Mouse (Mus musculus) lung, postnatal 0 days (tissue): ENCODE measurements around the gene Rap1gap2. TPM values are rescaled to one million over a fixed set of nuclear protein-coding genes. Genes with fewer than 3 reads are reported as not detected.

Source experiments
- ATAC-seq: fragments of 200-750 bp; cut with Nextera tagmentation; 2 replicates; pipeline ENCODE4 v1.8.0; 2017; ENCODE audit warnings: moderate library complexity
- DNase-seq: peaks from one replicate; pipeline ENCODE4 v3.0.0-alpha.2; 2016; ENCODE audit warnings: low spot score
- H3K27ac ChIP-seq: fragments of 300-500 bp; sonication (generic); 2 replicates; pipeline ENCODE4 v1.5.1; 2014; ENCODE audit warnings: antibody characterized with exemption, mild to moderate bottlenecking, low read length, mixed read lengths
- H3K27me3 ChIP-seq: fragments of 300-500 bp; sonication (generic); replicated peaks from 2 replicates; pipeline ENCODE4 v1.6.1; 2014; ENCODE audit warnings: low read length, mixed read lengths; ENCODE audit not compliant: insufficient read depth
- H3K36me3 ChIP-seq: fragments of 300-500 bp; sonication (generic); 2 replicates; pipeline ENCODE4 v1.6.1; 2014; ENCODE audit warnings: low read length, mixed read lengths; ENCODE audit not compliant: insufficient read depth
- H3K4me1 ChIP-seq: fragments of 300-500 bp; sonication (generic); 2 replicates; pipeline ENCODE4 v1.6.1; 2014; ENCODE audit warnings: antibody characterized with exemption, low read depth, low read length, mixed read lengths; ENCODE audit not compliant: insufficient read depth
- H3K4me2 ChIP-seq: fragments of 300-500 bp; sonication (generic); replicated peaks from 2 replicates; pipeline ENCODE4 v1.6.1; 2014; ENCODE audit warnings: low read depth, mild to moderate bottlenecking, low read length, moderate library complexity, mixed read lengths
- H3K4me3 ChIP-seq: fragments of 300-500 bp; sonication (generic); 2 replicates; pipeline ENCODE4 v1.5.1; 2014; ENCODE audit warnings: low read depth, low read length
- H3K9ac ChIP-seq: fragments of 300-500 bp; sonication (generic); replicated peaks from 2 replicates; pipeline ENCODE4 v1.6.1; 2014; ENCODE audit warnings: low read depth, mild to moderate bottlenecking
- H3K9me3 ChIP-seq: fragments of 300-500 bp; sonication (generic); 2 replicates; pipeline ENCODE4 v1.6.1; 2016; ENCODE audit warnings: low read length, mixed read lengths
- CTCF ChIP-seq: IDR thresholded peaks from 2 replicates; pipeline ENCODE4 v1.5.1; 2016; ENCODE audit warnings: antibody characterized with exemption, mild to moderate bottlenecking
- EP300 ChIP-seq: IDR thresholded peaks from 2 replicates; pipeline ENCODE4 v1.6.1; 2016; ENCODE audit warnings: antibody characterized with exemption, mild to moderate bottlenecking, control low read depth
- WGBS: fragments of 180-500 bp; shearing (Covaris S2); extraction: QIAGEN DNeasy Blood & Tissue Kit; methylation state at CpG from one replicate; pipeline ENCODE4 v1.1.7; 2014; 5-methylcytosine and 5-hydroxymethylcytosine counted together
- polyA plus RNA-seq: library from polyadenylated mRNA; unstranded; fragments of >200 nt; fragmentation: Nextera tagmentation; extraction: Ambion mirVana; gene quantifications from 2 replicates; pipeline ENCODE4 v1.2.1, GENCODE M21; 2015

Rap1gap2 gene
- polyA plus RNA-seq, 1 experiment from 2014 or later: 1.1 TPM

DNA sequence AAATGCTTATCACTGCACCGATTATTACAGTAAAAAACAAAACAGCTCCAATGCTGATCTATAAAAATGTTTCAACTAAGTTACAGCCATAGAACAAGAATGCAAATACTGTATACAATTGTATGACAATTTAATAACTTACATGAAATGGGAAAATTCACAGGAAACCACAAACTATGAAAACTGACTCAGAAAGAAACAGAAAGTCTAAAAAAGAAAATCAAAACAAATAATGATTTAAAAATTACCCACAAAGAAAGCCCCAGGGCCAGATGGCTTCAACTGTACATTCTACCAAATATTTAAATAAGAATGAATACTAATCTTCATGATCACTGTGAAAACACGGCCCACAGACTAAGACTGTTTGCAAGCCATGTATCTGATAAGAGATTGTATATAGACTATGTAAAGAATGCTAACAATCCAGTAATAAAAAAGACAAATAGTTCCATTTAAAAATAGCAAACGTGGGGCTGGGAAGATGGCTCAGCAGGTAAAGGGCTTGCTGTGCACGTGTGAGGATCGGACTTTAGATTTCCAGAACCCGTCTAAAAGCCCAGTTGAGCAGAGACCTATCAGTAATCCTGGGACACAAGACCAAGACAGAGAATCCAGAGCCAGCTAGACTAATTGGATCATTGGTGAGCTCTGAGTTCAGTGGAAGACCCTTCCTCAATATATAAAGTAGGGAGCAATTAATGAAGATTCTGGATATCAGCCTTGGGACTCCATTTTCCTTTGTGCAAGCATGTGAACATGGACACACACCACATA, 167.4 kb downstream of the Rap1gap2 start:
- H3K36me3 ChIP-seq: no peaks in the 10 kb centered on the region
- H3K4me1 ChIP-seq: no peaks in the 10 kb centered on the region
- H3K4me2 ChIP-seq: no peak overlapping the region
- no peak overlapping the region for H3K4me3 ChIP-seq
- no peak overlapping the region for H3K27ac ChIP-seq
- H3K9me3 ChIP-seq: no peaks in the 10 kb centered on the region
- TF ChIP-seq CTCF: no peak
- no peak for TF ChIP-seq EP300
- ATAC-seq: no peak
- no peak overlapping the region for H3K9ac ChIP-seq
- WGBS: 56% methylated on average over 6 of the region's 6 CpGs
- DNase-seq: no peak
- no peaks in the 10 kb centered on the region for H3K27me3 ChIP-seq

DNA sequence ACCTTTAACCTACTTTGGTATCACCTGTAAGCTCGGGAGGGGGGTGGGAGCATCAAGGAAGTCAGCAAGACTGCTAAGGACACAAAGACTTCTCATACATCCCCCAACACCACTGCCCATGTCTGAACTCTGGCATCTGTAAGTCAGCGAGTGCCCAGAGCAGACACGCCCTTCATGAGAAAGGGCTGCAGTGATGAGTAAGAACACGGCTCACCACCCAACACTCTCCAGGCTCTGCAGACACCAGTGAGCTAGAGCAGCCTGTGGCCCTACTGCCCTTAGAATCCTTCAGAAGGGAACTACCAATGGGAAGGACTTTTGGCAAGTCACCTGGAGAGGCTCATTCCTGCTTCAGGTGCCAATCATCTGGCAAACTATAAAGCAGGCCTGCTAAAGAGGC, 168.3 kb downstream of the Rap1gap2 start:
- Histone ChIP-seq H3K27me3 (no peaks in the 10 kb centered on the region), H3K9me3 (no peaks in the 10 kb centered on the region), H3K27ac (no peak overlapping the region), H3K4me1 (no peaks in the 10 kb centered on the region), H3K36me3 (no peaks in the 10 kb centered on the region), H3K4me3 (no peak overlapping the region), H3K9ac (no peak overlapping the region), H3K4me2 (no peak overlapping the region)
- ATAC-seq: no peak
- no peak for DNase-seq
- no peak for TF ChIP-seq EP300
- TF ChIP-seq CTCF: no peak
- 77% methylated on average over 4 of the region's 4 CpGs for WGBS

DNA sequence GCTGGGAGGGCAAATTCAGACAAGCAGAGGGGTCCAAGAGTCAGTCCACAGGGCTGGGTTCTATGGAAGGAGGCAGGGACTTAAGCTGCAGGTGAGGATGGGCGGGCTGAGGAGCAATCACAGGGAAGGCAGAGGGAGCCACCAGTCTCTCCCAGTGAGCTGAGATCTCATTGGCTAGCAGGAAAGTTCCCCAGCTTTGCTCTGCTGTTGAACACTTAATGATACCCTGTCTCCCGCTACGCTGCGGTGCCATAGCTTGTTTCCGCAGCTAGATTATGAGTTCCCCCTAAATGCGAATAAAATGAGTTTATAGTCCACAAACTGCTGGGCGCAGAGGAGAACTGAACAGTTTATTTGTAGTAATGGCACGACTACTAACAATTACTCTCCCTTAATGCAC, 170.6 kb downstream of the Rap1gap2 start:
- H3K4me1 ChIP-seq: no peaks in the 10 kb centered on the region
- no peaks in the 10 kb centered on the region for H3K27me3 ChIP-seq
- no peak overlapping the region for H3K4me2 ChIP-seq
- DNase-seq (no peak), ATAC-seq (no peak)
- no peak overlapping the region for H3K27ac ChIP-seq
- WGBS: 77% methylated on average over 8 of the region's 8 CpGs
- no peak overlapping the region for H3K9ac ChIP-seq
- H3K9me3 ChIP-seq: no peaks in the 10 kb centered on the region
- no peak for TF ChIP-seq EP300
- no peak for TF ChIP-seq CTCF
- no peak overlapping the region for H3K4me3 ChIP-seq
- no peaks in the 10 kb centered on the region for H3K36me3 ChIP-seq

DNA sequence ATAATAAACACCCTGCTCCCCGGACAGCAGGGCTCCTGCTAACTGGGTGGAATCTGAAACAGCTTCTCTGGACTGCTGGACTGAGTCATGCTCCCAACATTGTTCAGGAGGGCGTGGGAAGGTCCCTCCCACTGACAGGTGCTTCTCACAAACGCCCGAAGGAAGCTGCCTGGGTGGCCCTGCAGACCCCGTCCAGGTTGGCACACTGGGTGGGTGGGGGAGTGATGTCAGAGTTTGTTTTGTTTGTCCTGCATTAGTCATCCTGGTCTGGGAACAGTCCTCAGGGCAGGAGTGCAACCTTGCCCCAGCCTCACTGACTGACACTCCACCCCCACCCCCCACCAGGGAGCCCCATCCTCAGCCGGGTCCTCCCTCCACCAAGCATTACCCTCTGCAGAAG, 171.5 kb downstream of the Rap1gap2 start:
- DNase-seq (peak; percentile 45), ATAC-seq (peak; percentile 62)
- H3K4me1 ChIP-seq: no peaks in the 10 kb centered on the region
- H3K4me2 ChIP-seq: no peak overlapping the region
- no peak overlapping the region for H3K27ac ChIP-seq
- WGBS: 24% methylated on average over 6 of the region's 6 CpGs
- TF ChIP-seq EP300 (no peak), CTCF (no peak)
- no peak overlapping the region for H3K4me3 ChIP-seq
- H3K36me3 ChIP-seq: no peaks in the 10 kb centered on the region
- H3K9ac ChIP-seq: no peak overlapping the region
- no peaks in the 10 kb centered on the region for H3K9me3 ChIP-seq
- H3K27me3 ChIP-seq: no peaks in the 10 kb centered on the region

DNA sequence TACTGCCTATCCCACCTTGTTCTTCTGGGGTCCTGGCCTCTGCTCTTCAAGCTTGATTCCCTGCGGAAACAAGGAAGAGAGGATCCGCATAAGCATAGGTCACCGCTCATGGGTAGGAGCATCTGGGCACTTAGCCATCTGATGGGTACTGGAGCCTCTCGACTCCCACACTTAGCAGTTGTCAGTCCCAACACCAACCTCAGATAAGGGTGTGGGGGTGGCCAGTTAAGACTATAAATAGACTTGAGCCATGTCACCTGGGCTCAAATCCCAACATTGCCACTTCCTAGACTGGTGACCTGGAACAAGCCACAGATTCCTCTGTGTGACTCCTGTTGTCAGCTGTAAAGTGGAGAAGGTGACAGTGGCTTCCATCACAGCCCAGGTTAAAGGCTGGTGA, 172.5 kb downstream of the Rap1gap2 start:
- Histone ChIP-seq H3K4me1 (no peaks in the 10 kb centered on the region), H3K9me3 (no peaks in the 10 kb centered on the region), H3K9ac (no peak overlapping the region), H3K4me2 (no peak overlapping the region), H3K27me3 (no peaks in the 10 kb centered on the region), H3K27ac (no peak overlapping the region), H3K36me3 (no peaks in the 10 kb centered on the region), H3K4me3 (no peak overlapping the region)
- TF ChIP-seq CTCF (no peak), EP300 (no peak)
- 77% methylated on average over 4 of the region's 4 CpGs for WGBS
- DNase-seq (no peak), ATAC-seq (no peak)

DNA sequence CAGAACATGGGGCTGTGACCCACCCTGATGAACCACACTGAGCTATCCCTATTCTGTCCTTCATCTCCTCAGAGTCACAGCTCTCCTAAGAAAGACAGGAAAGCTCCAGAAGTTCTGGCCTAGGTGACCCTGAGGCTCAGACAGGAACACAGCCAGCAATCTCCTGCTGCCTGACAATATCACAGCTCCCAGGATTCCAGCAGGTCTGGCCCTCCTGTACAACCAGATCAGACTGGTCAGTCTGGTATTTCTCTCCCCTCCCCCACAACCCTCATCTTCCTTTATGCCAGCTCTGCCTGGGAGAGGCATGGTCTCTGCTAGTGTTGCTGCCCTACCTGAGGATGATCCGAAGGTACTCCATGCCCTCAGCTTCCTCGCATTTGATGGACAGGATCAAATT, 175.3 kb downstream of the Rap1gap2 start:
- 61% methylated on average over 2 of the region's 2 CpGs for WGBS
- no peak overlapping the region for H3K9ac ChIP-seq
- DNase-seq (no peak), ATAC-seq (no peak)
- no peak overlapping the region for H3K27ac ChIP-seq
- H3K4me3 ChIP-seq: no peak overlapping the region
- TF ChIP-seq EP300 (no peak), CTCF (no peak)
- H3K4me2 ChIP-seq: no peak overlapping the region
- no peaks in the 10 kb centered on the region for H3K36me3 ChIP-seq
- no peaks in the 10 kb centered on the region for H3K27me3 ChIP-seq
- no peaks in the 10 kb centered on the region for H3K4me1 ChIP-seq
- H3K9me3 ChIP-seq: no peaks in the 10 kb centered on the region
